Mouse (Mus musculus) heart, postnatal 36 days (tissue): Measurements from ENCODE around the gene Kcnh8. TPM values are rescaled to one million over a fixed set of nuclear protein-coding genes. Genes with fewer than 3 reads are reported as not detected.

Experiments
- DNase-seq, 2 experiments: peaks; one replicate each; pipeline ENCODE4 v3.0.0; 2021 to 2022
- intact Hi-C: fragments of 180-260 bp; cut with DNase I; formaldehyde crosslinking; loops from one replicate; pipeline ENCODE4 v1.15.1; 2025
- total RNA-seq, 2 experiments: library from RNA; stranded (reverse); gene quantifications; 2 replicates each; pipeline ENCODE4 v1.2.3; 2021

Gene Kcnh8
- total RNA-seq, 2 experiments from 2014 or later: not detected

GRCm38 (mm10) chr17:52810773-52811172, 208.3 kb downstream of the Kcnh8 start:
- intact Hi-C loops: no loop called here
- no peak for DNase-seq

- intact Hi-C loops: no loop called here
- no peak for DNase-seq
Measured at GRCm38 (mm10) chr17:52819007-52819406, 216.5 kb downstream of the Kcnh8 start.

DNA sequence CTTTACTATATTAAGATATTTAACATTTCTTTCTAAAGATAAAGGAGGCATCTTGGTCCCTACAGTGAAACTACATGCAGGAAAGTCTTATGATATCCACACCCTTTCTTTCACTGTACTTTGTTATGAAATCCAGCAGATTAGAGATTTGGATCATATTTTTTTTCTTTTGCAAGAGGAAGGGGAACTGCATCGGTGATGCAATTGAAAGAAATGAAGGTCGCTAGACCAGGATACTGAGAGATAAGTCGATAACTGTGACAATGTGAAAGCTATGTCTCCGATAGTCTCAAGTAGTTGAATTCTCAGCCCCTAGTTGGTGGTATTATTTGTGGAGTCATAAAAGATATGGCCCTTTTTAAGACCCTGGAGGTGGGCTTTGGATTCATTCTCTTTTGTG, 227.2 kb downstream of the Kcnh8 start:
- intact Hi-C loops: no loop called here
- DNase-seq: no peak

DNA sequence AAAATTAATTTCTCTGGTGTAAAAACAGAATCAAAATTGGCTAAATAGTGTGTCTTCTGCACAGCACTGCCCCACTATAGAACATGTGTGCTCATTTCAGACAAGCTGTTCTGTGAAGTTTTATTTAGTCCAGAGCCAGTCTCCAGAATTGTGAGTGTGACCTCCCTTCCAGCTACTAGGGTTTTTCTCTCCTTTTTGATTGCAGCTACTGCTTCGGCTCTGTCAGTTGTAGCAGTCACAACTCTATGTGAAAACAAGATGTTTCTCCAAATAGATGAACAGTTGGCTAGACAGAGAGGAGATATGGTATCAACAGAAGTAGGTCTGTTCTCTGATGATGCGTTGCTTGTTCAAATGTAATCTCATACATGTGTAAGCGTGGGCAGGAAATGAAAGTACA, 270.7 kb downstream of the Kcnh8 start:
- DNase-seq: no peak
- intact Hi-C loops: no loop called here

DNA sequence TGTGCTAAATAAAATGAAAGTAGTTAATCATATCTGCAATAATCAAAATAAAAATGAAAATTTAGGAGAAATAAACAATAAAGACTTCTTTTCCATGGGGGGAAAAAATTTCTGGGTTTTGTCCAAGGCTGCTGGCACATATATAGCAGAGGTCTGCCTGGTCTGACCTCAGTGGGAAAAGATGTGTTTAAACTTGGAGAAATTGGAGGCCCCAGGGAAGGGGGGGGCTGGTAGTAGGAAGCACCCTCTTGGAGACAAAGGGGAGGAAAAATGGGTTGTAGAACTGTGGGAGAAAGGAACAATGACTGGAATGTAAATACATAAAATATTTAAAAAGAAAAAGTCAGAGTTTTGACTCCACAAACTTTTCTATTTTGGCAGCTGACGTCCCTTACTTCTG, 276.5 kb downstream of the Kcnh8 start:
- DNase-seq: no peak
- intact Hi-C loops: no loop called here

- no peak for DNase-seq
- intact Hi-C loops: no loop called here
Measured at GRCm38 (mm10) chr17:52880051-52880450, 277.5 kb downstream of the Kcnh8 start.

DNA sequence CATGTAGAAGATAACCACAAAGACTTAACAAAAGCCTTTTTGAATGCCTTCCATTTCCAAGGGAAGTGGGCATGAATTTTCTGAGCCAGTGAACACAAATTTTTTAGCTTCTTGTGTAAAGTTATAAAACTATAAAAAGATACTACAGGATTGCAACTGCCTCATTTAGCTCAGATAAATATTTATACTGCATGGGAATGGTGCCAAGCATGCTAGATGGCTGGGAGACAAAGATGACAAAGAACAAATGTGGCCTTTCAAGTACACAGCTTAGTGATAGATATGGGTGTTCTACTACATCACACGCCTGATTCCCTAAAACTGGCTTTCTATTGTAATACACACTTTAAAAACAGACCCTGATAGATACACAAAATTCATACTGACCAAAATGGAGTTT, 282.7 kb downstream of the Kcnh8 start:
- no peak for DNase-seq
- intact Hi-C loops: no loop called here

DNA sequence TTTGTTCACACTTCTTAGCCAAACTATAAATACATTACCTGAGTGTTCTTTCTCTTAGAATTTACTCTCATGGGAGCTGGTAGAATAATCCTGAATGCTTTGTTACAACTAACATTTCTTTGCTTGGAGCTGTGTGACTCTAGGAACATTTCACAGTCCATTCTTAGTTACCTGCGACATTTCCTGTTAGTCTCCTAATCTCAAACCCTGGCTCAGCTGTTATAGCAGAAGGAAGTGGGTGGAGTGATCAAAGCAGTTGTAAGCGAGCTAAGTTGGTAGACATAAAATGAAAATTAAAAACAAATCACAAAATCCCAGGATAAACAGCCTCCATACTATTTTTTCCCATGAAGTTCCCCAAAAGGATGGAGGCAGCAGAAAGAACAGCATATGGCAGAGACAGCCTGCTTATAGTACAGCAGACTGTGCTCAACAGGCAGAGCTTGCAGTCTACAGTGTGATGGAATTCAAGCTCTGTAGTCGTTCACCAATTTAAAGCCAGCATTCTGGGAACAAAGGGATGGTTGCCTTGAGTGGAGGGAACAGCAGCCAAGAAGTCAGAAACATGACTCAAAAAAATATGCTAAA, 318.1 kb downstream of the Kcnh8 start:
- no peak for DNase-seq
- intact Hi-C loops: no loop called here

DNA sequence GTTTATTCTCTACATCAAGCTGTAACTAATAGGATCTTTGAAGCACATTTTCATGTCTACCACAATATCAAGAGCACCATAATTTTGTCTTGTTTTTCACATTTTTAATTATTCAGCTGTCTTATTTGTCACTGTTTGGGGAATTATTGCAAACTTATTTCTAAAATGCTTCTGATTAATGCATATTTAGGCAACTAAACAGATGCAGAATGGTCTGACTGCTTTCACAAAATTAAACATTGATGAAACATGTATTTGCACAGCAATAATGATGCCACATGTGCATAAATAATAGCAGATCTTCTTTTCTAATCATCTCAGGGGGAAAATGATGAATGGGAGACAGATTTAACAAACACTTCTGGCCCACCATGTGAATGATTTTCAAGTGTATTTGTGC, 341.5 kb downstream of the Kcnh8 start:
- intact Hi-C loops: no loop called here
- no peak for DNase-seq

DNA sequence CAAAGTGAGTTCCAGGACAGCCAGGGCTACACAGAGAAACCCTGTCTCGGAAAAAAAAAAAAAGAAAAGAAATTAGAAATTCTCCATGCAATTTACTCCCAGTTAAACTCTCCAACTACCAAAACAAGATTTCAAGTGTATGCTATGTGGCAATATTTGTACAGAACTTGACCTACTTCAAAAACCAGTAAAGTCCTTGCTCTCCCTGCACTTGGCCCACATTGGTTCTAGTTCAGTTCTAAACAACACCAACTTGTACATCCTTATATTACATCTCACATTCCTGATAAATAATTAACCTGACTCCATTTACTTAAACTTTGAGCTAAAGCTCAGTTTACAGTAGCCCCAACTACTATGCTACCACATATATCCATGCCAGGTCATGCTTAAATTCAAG, 370.2 kb downstream of the Kcnh8 start:
- no peak for DNase-seq

GRCm38 (mm10) chr17:52980958-52981357, 378.4 kb downstream of the Kcnh8 start:
- no peak for DNase-seq
- intact Hi-C loops: no loop called here

More for the DNA sequence above, 370.2 kb downstream of the Kcnh8 start:
- intact Hi-C loops: no loop called here
